Mouse (Mus musculus) liver, embryonic 15.5 days (tissue): Measurements from ENCODE around the gene Fbxo24. TPM values are rescaled to one million over a fixed set of nuclear protein-coding genes. Genes with fewer than 3 reads are reported as not detected.

ENCODE experiments used
- ATAC-seq: fragments of 200-750 bp; cut with Nextera tagmentation; 2 replicates; pipeline ENCODE4 v1.8.0; 2017; ENCODE audit warnings: moderate number of reproducible peaks, mild to moderate bottlenecking, moderate library complexity; ENCODE audit not compliant: insufficient read depth
- H3K27ac ChIP-seq: fragments of 300-500 bp; sonication (generic); replicated peaks from 2 replicates; pipeline ENCODE4 v1.5.1; 2015; ENCODE audit warnings: mild to moderate bottlenecking, inconsistent platforms
- H3K27me3 ChIP-seq: fragments of 300-500 bp; sonication (generic); 2 replicates; pipeline ENCODE4 v1.6.1; 2015; ENCODE audit warnings: mild to moderate bottlenecking, inconsistent platforms
- H3K36me3 ChIP-seq: fragments of 300-500 bp; sonication (generic); replicated peaks from 2 replicates; pipeline ENCODE4 v1.6.1; 2015; ENCODE audit warnings: moderate library complexity, mild to moderate bottlenecking, inconsistent platforms
- H3K4me1 ChIP-seq: fragments of 300-500 bp; sonication (generic); replicated peaks from 2 replicates; pipeline ENCODE4 v1.6.1; 2015; ENCODE audit warnings: inconsistent platforms
- H3K4me2 ChIP-seq: fragments of 300-500 bp; sonication (generic); 2 replicates; pipeline ENCODE4 v1.6.1; 2015; ENCODE audit warnings: moderate library complexity, mild to moderate bottlenecking, inconsistent platforms
- H3K4me3 ChIP-seq: fragments of 300-500 bp; sonication (generic); replicated peaks from 2 replicates; pipeline ENCODE4 v1.5.1; 2015; ENCODE audit warnings: mild to moderate bottlenecking, inconsistent platforms
- H3K9ac ChIP-seq: fragments of 300-500 bp; sonication (generic); 2 replicates; pipeline ENCODE4 v1.6.1; 2015; ENCODE audit warnings: moderate library complexity, mild to moderate bottlenecking, inconsistent platforms
- H3K9me3 ChIP-seq: fragments of 300-500 bp; sonication (generic); replicated peaks from 2 replicates; pipeline ENCODE4 v1.6.1; 2016; ENCODE audit warnings: inconsistent platforms
- WGBS: fragments of 180-500 bp; shearing (Covaris S2); methylation state at CpG from one replicate; pipeline ENCODE4 v1.1.7; 2015; ENCODE audit warnings: mixed read lengths; ENCODE audit not compliant: insufficient replicate concordance; 5-methylcytosine and 5-hydroxymethylcytosine counted together
- polyA plus RNA-seq: library from polyadenylated mRNA; unstranded; fragments of >200 nt; fragmentation: Nextera tagmentation; extraction: Ambion mirVana; gene quantifications from 2 replicates; pipeline ENCODE4 v1.2.1, GENCODE M21; 2015

Gene Fbxo24
- polyA plus RNA-seq: not detected in 2 replicates

GRCm38 (mm10) chr5:137628498-137629305 lies at the start of gene Fbxo24, which contains the start of the genes Lrch4 and Gm20605:
Gene Fbxo24, minus strand, starts transcription at chr5:137629002.
Gene Lrch4, plus strand, starts transcription at chr5:137629121.
Gene Gm20605, plus strand, starts transcription at chr5:137629175.
- peak within 1 kb of the TSS; percentile 87 for H3K9ac ChIP-seq
- peak; percentile 92 for ATAC-seq
- H3K4me2 ChIP-seq: peak within 1 kb of the TSS; percentile 93
- no peaks in the 10 kb centered on the region for H3K9me3 ChIP-seq
- peaks cover 10% of the 10 kb centered on the region for H3K36me3 ChIP-seq
- H3K4me3 ChIP-seq: peak within 1 kb of the TSS; percentile 96
- no peaks in the 10 kb centered on the region for H3K27me3 ChIP-seq
- H3K4me1 ChIP-seq: peaks cover 53% of the 10 kb centered on the region
- H3K27ac ChIP-seq: peak within 1 kb of the TSS; percentile 97
- WGBS: under 1% methylated on average over 46 of the region's 46 CpGs

- 94% methylated on average over 8 of the region's 8 CpGs for WGBS
- Histone ChIP-seq H3K9me3 (no peaks in the 10 kb centered on the region), H3K4me3 (no peak overlapping the region), H3K27ac (0 out of 2 replicates have a peak overlapping the region, but pooled peaks have one; percentile 14), H3K27me3 (no peaks in the 10 kb centered on the region), H3K9ac (no peak overlapping the region), H3K4me1 (peaks cover 73% of the 10 kb centered on the region), H3K36me3 (peaks cover 78% of the 10 kb centered on the region), H3K4me2 (no peak overlapping the region)
- no peak for ATAC-seq
These were observed 49.1 kb upstream of the Fbxo24 start for GRCm38 (mm10) chr5:137677859-137678258.

- Histone ChIP-seq H3K9ac (no peak overlapping the region), H3K9me3 (no peaks in the 10 kb centered on the region), H3K36me3 (peaks cover 66% of the 10 kb centered on the region), H3K4me3 (no peak overlapping the region), H3K27ac (peak overlapping the region; percentile 88), H3K27me3 (no peaks in the 10 kb centered on the region), H3K4me2 (no peak overlapping the region), H3K4me1 (peaks cover 76% of the 10 kb centered on the region)
- no peak for ATAC-seq
- WGBS: 79% methylated on average over 8 of the region's 8 CpGs
These were observed 46.0 kb upstream of the Fbxo24 start for GRCm38 (mm10) chr5:137674786-137675185.

GRCm38 (mm10) chr5:137673015-137673414 lies 44.2 kb upstream of the Fbxo24 start:
- Histone ChIP-seq H3K4me1 (peaks cover 68% of the 10 kb centered on the region), H3K9ac (peak overlapping the region; percentile 45), H3K27me3 (no peaks in the 10 kb centered on the region), H3K4me3 (peak overlapping the region; percentile 12; the same call in 1 of the 2 replicates), H3K27ac (peak overlapping the region; percentile 88), H3K9me3 (no peaks in the 10 kb centered on the region), H3K36me3 (peaks cover 56% of the 10 kb centered on the region), H3K4me2 (peak overlapping the region; percentile 58)
- peak; percentile 77 for ATAC-seq
- 23% methylated on average over 6 of the region's 6 CpGs for WGBS

- Histone ChIP-seq H3K36me3 (peaks cover 56% of the 10 kb centered on the region), H3K9me3 (no peaks in the 10 kb centered on the region), H3K4me1 (peaks cover 65% of the 10 kb centered on the region), H3K27ac (peak overlapping the region; percentile 88), H3K4me3 (no peak overlapping the region), H3K4me2 (peak overlapping the region; percentile 58), H3K27me3 (no peaks in the 10 kb centered on the region), H3K9ac (no peak overlapping the region)
- ATAC-seq: no peak
- 73% methylated on average over 5 of the region's 5 CpGs for WGBS
These were observed 43.6 kb upstream of the Fbxo24 start for GRCm38 (mm10) chr5:137672361-137672760.

- 21% methylated on average over 9 of the region's 9 CpGs for WGBS
- peaks cover 56% of the 10 kb centered on the region for H3K36me3 ChIP-seq
These were observed 42.8 kb upstream of the Fbxo24 start for GRCm38 (mm10) chr5:137671443-137672240.

GRCm38 (mm10) chr5:137670240-137670639 lies 41.4 kb upstream of the Fbxo24 start:
- H3K36me3 ChIP-seq: peaks cover 62% of the 10 kb centered on the region
- peak overlapping the region; percentile 88; the same call in 1 of the 2 replicates for H3K27ac ChIP-seq
- ATAC-seq: no peak
- H3K4me2 ChIP-seq: no peak overlapping the region
- WGBS: 87% methylated on average over 1 of the region's 1 CpGs
- H3K4me3 ChIP-seq: no peak overlapping the region
- no peaks in the 10 kb centered on the region for H3K27me3 ChIP-seq
- H3K9me3 ChIP-seq: no peaks in the 10 kb centered on the region
- H3K4me1 ChIP-seq: peaks cover 56% of the 10 kb centered on the region
- H3K9ac ChIP-seq: no peak overlapping the region

More at GRCm38 (mm10) chr5:137671443-137672240, 42.8 kb upstream of the Fbxo24 start:
- H3K9ac ChIP-seq: 0 out of 2 replicates have a peak overlapping the region, but pooled peaks have one; percentile 37
- no peaks in the 10 kb centered on the region for H3K27me3 ChIP-seq
- peak; percentile 52; the same call in 1 of the 2 replicates for ATAC-seq
- H3K4me3 ChIP-seq: no peak overlapping the region
- H3K9me3 ChIP-seq: no peaks in the 10 kb centered on the region
- peaks cover 65% of the 10 kb centered on the region for H3K4me1 ChIP-seq
- H3K4me2 ChIP-seq: peak overlapping the region; percentile 23
- peak overlapping the region; percentile 88 for H3K27ac ChIP-seq

GRCm38 (mm10) chr5:137668971-137669370 lies 40.2 kb upstream of the Fbxo24 start:
- no peak overlapping the region for H3K4me2 ChIP-seq
- H3K27ac ChIP-seq: no peak overlapping the region
- 84% methylated on average over 10 of the region's 10 CpGs for WGBS
- no peak for ATAC-seq
- H3K9ac ChIP-seq: no peak overlapping the region
- no peaks in the 10 kb centered on the region for H3K9me3 ChIP-seq
- peaks cover 65% of the 10 kb centered on the region for H3K36me3 ChIP-seq
- peaks cover 44% of the 10 kb centered on the region for H3K4me1 ChIP-seq
- H3K4me3 ChIP-seq: no peak overlapping the region
- H3K27me3 ChIP-seq: no peaks in the 10 kb centered on the region

- no peak for ATAC-seq
- H3K4me2 ChIP-seq: no peak overlapping the region
These were observed 34.3 kb upstream of the Fbxo24 start for GRCm38 (mm10) chr5:137663057-137663456.

GRCm38 (mm10) chr5:137660064-137660688 lies 31.4 kb upstream of the Fbxo24 start:
- ATAC-seq: no peak
- no peaks in the 10 kb centered on the region for H3K9me3 ChIP-seq
- H3K27me3 ChIP-seq: no peaks in the 10 kb centered on the region
- peaks cover 99% of the 10 kb centered on the region for H3K36me3 ChIP-seq
- no peak overlapping the region for H3K4me3 ChIP-seq
- no peaks in the 10 kb centered on the region for H3K4me1 ChIP-seq
- WGBS: 86% methylated on average over 6 of the region's 6 CpGs
- no peak overlapping the region for H3K9ac ChIP-seq
- no peak overlapping the region for H3K4me2 ChIP-seq
- no peak overlapping the region for H3K27ac ChIP-seq

More at GRCm38 (mm10) chr5:137663057-137663456, 34.3 kb upstream of the Fbxo24 start:
- Histone ChIP-seq H3K9ac (no peak overlapping the region), H3K4me1 (no peaks in the 10 kb centered on the region), H3K27me3 (no peaks in the 10 kb centered on the region), H3K4me3 (no peak overlapping the region), H3K36me3 (peaks cover 100% of the 10 kb centered on the region), H3K9me3 (no peaks in the 10 kb centered on the region), H3K27ac (no peak overlapping the region)
- 85% methylated on average over 9 of the region's 9 CpGs for whole genome bisulfite sequencing
